Mouse (Mus musculus) adrenal gland, adult (tissue): ENCODE results near the gene Olfr1140.

Source experiments
- DNase-seq, 2 experiments: peaks; one replicate each; pipeline ENCODE4 v3.0.0; 2022 to 2023; ENCODE audit warnings: low spot score in 1 of 2; ENCODE audit not compliant: inconsistent age in 2 of 2

Olfr1140 gene

DNA sequence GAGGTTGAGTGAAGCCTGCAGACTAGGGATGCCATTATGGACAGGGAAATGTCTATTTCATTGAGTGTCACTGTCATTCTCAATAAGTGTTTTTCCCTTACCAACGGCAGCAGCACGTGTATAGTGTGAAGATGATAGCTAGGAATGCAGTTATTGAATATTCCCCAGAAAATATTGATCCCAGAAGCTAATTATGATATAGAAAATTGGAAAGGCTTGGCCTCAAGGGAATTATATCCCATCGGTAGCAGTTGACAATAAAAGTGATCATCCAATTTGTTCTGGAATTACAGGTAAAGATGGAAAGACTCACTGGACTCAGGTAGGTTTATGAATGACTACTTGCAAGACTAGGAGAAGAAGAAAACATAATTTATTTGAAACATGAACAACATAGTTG is at the start of gene Olfr1140:
TSS of gene Olfr1140 (plus strand) at position 301 of the 400 bp plus-strand sequence.
- no peak for DNase-seq

DNA sequence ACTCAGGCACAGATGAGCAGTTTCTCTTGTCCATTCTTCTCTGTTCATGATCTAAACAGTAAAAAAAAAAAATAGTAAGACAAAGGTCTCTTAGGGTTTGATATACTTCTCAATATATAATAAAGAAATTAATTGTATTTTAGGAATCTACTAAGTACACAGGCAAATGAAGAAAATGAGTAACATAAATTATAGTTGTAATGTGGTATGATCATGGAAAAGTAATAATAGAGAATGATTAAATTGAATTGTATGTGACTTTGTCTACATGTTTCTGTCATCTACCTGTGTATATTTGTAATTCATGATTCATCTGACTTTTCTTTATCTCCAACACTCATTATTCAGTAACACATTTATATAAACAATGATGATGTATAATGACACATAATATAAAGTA is 49.7 kb upstream of the Olfr1140 start, which contains the start of gene Olfr1136:
TSS of gene Olfr1136 (minus strand) at position 101 of the 400 bp plus-strand sequence.
- DNase-seq = no peak

DNA sequence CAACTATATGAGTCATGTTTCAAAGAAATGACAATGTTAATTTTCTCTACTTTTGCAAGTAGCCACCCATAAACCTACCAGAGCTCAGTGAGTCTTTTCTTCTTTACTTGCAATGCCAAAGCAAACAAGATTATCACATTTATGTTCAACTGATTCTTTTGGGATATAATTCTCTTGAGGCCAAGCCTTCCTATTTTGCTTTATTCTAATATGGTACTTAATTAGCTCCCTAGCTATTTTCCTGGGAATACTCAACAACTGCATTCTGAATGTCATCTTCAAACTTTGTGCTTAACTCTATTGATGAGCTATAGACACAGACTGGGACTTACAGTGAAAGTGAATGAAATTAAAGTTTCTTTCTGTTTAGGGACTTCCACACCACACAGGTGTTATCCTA is 30.5 kb upstream of the Olfr1140 start, which contains the start of gene Olfr1137:
TSS of gene Olfr1137 (minus strand) at position 101 of the 400 bp plus-strand sequence.
- DNase-seq = no peak

DNA sequence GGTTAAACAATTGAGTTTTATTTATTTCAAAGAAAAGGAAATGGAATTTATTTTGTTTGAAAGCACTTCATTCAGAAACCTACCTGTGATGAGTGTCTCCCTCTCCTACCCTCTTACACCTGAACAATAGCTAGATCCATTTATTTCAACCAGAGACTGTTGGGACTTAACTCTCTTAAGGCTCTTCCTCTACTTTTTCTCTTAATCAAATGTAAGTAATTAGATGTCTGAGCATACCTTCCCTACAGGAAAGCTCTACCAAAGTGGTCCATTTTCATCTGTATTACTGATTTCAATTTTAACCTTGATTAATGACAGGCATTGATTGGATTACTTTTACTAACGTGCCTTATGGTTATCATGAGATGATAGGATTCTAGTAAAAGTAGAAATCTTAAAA is 3.7 kb upstream of the Olfr1140 start, which contains the start of gene Olfr1138:
TSS of gene Olfr1138 (minus strand) at position 101 of the 400 bp plus-strand sequence.
- DNase-seq = no peak

DNA sequence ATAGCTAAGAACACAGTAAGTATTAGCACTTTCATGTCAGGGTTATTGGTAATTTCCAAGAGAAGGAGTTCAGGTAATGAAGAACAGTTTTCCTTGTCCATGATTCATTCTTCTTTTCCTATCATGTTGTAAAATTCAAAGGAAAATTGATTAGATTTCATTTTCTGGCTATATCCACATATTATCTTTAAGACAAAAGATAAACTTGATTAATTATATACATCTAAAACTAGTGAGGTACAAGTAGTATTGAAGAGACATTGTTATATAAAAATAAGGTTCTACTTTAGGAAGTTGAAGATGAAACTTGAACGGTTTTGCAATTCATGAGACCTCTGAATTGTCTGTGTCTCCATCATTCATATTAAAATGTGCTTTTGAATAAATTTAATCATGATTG is 10.3 kb downstream of the Olfr1140 start, which contains the start of gene Olfr1141:
TSS of gene Olfr1141 (minus strand) at position 101 of the 400 bp plus-strand sequence.
- no peak for DNase-seq

DNA sequence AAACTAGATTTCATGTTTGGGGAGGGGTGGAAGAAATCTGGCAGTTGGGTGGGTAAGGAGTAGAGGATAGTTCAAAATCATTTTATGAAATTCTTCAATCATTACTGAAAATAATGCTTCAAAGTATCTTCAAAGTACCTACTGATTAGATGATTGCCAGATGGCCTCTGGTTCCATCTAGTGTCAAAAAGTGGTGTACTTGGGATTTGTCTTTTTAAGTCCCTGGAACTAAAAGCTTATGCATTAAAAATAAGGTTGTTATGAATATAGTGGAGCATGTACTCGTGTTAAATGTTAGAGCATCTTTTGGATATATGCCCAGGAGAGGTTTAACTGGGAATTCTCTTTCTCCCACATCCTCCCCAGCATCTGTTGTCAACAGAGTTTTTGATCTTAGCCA is 32.6 kb downstream of the Olfr1140 start:
- DNase-seq = no peak

DNA sequence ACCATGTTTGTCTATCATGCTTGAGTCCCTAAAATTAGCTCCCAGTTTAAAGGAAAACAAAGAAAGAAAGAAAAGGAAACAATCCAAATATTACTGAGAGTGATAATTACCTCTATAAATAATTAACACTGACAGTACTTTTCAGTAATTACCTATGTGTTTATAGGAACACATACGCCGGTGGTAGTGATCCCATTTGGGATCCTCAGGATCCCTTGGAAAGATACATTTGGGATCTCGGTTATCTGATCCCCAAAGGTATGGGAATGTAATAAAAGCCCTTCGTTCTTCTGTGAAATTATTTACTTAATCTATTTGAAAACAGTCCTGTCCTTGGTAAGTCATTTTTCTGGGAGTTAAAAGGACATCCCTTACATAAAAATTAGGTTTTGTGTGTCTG is 35.6 kb downstream of the Olfr1140 start, which contains the start of gene Olfr152:
TSS of gene Olfr152 (plus strand) at position 301 of the 400 bp plus-strand sequence.
- DNase-seq = no peak
